Mouse (Mus musculus) neutrophil, adult 5-6 weeks (primary cell): ENCODE data around the gene Myd88. TPM values are rescaled to one million over a fixed set of nuclear protein-coding genes. Genes with fewer than 3 reads are reported as not detected.
"Not testable (repeated sequence)": the region's sequence is repeated elsewhere in the genome, so short reads cannot be mapped to it uniquely, and the experiment has no call there.

Source experiments
- ATAC-seq: fragments of 151-379, 151-347 bp; 2 replicates; pipeline ENCODE4 v1.8.0; 2017; ENCODE audit warnings: mild to moderate bottlenecking, moderate TSS enrichment; ENCODE audit not compliant: insufficient number of reproducible peaks, poor library complexity, low FRiP score, severe bottlenecking; ENCODE audit errors: extremely low read depth
- total RNA-seq: library from RNA; stranded (forward); fragments of 200-1000 nt; gene quantifications from 2 replicates; pipeline ENCODE4 v1.2.3, GENCODE M21; 2017

Gene Myd88
- 150 and 157 TPM in 2 replicates for total RNA-seq

DNA sequence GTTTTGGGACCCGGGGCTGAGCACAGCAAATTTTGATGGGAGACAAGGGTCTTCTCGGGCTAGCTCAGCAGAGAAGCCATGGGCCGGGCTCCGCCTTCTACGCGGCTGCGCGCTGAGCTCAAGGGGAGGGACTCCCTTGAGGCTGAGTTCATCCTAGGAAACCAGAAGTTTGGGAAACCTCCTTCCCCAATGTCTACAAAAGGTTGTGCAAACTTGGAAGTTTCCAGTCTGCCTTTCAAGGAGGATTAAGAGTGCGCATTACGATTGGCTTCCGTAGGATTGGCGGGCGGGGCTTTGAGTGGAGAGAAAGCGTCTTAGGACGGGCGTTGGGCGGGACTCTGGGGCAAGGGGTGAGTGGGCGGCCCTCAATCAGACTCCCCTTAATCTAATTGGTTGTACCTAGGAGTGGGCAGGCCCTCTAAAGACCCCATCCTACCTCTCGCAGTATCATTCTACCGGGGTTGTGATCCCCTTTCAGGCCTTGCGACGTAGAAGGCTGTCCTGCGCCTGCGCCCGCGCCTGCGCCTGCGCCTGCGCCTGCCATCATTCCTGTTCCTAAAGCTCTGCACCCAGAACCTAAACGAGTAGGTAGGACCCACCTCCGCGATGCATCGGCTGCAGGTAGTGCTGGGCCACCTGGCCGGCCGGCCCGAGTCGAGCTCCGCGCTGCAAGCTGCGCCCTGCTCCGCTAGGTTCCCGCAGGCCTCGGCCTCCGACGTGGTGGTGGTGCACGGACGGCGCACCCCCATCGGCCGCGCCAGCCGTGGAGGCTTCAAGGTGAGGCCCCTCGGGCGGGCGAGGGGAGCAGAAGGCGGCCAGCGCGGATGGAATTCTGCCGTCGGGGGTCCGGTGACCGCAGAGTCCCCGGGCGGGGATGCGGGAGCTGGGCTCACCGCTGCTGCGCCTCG, at the start of gene Myd88:
Gene Myd88 (minus strand): TSS at position 503 of the 908 bp plus-strand sequence.
- peak; percentile 88 for ATAC-seq

DNA sequence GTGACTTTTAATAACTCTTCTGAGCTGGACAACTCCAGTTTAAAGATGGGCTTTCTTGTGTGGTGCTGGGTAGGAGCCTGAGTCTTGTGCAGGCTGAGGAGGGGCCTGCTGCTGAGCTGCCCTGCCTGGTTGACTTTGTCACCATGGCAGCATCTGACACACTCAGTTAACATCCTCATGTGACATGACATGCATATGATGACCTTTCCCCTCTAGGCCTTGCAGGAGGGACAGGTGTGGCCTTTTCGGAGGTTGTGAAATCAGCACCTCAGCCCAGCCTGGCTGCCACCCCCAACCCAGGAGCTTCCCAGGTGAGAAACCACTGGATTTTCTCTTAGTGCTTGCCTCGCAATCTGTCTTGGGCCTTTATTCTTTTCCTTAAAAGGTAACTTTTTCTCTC, 49.0 kb upstream of the Myd88 start:
- no peak for ATAC-seq

DNA sequence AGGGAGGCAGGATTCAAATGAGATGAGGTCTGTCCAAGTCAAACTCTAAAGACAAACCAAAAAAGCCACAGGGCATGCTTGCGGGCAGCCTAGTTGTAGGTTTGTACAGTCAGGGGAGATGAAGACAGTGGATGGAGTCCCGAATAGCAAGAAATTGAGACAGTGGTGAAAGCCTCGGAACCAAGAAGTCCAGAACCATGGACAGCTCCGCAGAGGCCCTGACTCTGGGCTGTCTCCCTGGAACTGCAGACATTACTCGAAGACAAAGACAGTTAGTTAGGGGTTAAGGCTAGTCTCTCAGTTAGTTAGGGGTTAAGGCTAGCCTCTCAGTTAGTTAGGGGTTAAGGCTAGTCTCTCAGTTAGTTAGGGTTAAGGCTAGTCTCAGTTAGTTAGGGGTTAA, 47.7 kb upstream of the Myd88 start:
- no peak for ATAC-seq

DNA sequence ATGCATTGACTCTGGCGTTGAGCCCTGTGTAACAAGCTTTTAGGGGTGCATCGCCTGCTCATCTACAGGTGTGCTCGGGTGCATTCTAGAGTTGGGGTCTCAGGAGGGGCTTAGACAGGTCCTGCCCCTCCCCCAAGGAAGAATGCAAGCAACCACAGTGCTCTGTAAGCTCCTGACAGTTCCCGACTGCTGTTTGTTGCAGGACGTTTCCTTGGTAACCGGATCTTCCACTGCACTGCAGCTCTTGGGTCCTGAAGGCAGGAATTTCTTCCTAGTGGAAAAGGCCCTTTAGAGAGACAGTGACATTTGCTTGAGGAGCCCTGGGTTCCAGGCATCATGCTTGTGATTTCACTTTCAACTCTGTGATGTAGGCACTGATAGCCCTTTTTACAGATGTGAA, 41.4 kb upstream of the Myd88 start:
- no peak for ATAC-seq

DNA sequence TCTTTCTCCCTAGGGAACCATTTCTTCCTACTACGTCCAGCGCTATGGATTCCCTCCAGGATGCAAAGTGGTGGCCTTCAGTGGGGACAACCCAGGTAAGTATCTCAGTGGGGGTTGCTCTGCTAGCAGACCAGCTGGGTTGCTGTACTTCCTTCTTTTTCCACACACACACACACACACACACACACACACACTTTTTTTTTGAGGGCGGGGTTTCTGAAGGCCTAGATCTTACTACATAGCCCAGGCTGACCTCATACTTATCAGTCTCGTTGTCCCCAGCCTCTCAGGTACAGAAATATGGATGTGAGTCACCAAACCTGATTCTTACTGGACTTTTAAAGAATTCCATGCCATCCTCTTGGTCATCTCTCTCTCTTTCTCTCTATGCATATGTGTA, 37.0 kb upstream of the Myd88 start:
- ATAC-seq, result no peak

DNA sequence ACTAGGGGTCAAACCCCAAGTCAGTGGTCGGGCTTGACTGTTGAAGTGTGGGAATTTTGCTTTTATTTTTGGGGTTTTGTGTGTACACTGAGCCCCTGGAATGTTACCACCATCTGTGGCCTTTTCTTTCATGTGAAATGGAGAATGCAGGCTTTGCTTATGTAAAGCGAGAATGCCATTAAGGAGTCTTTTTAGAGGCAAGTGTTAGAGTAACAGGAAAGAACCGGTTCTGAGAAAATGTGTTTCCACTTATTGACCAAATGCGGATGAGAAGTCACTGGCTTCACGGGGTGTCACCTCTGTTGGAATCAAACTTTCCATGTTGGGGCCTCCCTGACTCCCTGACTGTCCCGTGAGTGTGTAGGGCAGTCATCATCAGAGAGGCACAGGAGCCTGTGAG, 34.3 kb upstream of the Myd88 start:
- no peak for ATAC-seq

DNA sequence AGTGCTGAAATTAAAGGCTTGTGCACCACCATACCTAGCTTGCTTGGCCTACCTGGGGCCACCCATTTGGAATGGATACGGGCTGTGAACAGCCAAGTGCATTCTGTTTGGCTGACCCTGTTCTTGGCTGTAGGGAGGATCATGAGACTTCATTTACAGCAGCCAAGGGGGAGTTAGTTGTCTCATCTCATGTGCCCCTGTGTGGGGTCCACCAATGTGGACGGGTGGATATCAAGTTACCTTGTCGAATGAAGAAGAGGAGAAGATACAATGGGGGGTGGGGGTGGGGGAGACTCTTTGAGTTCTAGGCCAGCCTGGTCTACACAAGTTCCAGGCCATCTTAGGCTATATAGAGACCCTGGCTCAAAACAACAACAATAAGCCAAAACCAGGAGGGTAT, 33.8 kb upstream of the Myd88 start:
- ATAC-seq, result no peak

DNA sequence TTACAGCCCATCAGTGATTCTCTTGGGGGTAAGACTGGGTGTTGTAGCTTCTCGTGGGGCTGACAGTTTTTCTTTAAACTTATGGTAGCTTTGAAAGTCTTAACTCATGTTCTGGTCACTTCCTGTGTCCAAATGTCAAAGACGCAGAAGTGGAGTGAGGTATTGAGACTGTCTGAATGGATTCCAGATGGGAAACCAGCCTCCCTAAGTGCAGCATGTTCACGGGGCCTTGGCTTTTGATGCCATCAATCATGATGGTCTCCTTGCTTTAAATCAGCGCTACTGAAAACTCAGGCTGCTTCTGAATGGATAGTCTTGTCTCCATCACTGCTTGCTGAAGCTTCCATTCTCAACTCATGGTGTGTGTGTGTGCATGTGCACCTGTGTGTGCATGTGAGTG, 30.0 kb upstream of the Myd88 start:
- no peak for ATAC-seq

DNA sequence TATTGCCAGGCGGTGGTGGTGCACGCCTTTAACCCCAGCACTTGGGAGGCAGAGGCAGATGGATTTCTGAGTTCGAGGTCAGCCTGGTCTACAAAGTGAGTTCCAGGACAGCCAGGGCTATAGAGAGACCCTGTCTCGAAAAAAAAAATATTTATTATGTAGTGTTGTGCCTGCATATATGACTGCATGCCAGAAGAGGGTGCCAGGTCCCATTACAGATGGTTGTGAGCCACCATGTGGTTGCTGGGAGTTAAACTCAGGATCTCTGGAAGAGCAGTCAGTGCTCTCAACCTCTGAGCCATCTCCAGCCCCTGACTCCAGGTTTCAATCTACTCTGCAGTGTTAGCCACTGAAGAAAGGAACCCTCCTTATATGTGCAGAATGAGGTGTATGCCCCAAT, 29.6 kb upstream of the Myd88 start:
- ATAC-seq, result not testable (repeated sequence)

DNA sequence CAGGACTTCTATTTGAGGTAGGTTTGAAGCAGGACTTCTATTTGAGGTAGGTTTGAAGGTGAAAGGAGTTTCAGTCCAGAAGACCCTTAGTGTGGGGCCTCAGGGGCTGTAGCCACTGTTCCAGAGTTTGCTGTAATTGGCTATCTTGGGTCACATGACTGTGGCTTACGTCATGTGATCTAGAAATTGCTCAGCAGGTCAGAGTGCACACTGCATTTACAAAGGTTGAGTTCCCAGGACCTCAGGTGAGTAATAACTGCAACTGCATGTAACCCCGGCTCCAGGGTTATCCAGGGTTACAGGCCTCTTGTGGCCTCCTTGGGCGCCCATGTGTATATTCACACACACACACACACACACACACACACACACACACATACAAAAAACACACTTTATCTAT, 27.2 kb upstream of the Myd88 start:
- no peak for ATAC-seq

DNA sequence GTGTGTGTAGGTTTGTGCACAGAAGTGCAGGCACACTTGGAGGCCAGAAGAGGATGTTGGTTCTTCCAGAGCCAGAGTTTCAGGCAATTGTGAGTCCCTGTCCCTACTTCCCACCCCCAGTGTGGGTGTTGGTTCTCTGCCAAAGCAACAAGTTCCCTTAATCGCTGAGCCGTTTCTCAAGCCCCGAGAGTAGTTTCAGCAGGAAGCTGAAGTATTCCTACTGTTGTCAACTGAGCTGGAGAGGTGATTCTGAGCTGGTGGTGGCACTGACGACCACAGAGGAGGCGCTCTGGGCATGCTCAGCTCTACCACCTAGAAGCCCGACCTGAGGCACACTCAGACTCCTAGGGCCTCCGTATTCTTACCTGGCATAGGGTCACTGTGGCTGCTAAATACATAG, 24.1 kb upstream of the Myd88 start, which contains the start of gene Slc22a14:
Gene Slc22a14 (minus strand): TSS at position 270 of the 400 bp plus-strand sequence.
- no peak for ATAC-seq

DNA sequence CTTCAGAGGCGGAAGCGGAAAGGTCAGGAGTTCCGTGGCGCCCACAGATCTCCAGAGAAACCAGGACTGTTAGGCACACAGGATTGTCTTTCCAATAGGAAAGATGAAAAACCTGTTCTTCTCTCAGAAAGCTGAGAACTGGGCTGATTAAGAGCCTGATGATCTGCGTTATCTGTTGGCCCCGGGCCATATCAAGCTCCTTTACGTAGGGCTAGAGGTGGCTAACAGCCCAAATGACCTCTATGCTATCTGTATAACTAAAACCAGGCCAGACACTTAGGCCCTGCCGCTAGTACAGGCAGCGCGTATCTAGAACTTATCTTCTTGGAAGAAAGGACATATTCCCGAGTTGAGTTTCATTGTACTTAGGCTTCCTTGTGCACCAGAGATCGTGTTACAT, 22.0 kb upstream of the Myd88 start:
- ATAC-seq, result no peak

DNA sequence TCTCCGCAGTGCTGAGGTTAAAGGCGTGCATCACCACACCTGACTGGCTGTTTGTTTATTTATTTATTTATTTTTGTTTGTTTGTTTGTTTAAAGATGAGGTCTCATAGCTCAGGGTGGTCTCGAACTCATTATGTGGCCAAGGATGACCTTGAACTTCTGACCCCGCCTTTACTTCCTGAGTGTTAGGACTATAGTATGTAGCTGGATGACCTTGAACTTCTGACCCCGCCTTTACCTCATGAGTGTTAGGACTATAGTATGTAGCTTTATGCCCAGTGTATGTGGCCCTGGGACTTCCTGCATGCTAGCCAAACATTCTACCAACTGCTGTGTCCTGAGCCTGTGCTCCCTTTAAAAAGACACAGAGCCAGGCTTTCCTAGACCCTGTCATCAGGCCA, 20.2 kb upstream of the Myd88 start:
- no peak for ATAC-seq

DNA sequence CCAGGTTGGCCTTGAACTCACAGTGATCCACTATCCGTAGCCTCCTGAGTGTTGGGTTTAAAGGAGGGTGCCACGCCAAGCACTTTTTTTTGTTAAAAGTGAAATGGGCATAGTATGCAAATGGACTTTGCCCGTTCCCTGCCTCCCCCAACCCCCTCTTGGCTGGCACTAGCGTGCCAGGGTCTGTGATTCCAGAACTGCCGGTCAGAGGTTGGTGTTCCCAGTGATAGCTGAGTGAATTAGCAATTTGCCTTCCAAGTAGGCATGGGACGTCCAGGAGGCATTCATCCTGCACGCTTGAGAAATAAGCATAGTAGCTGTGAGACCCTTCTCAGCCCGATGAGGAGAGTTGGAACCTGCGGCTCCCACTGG, 16.8 kb upstream of the Myd88 start:
- no peak for ATAC-seq

DNA sequence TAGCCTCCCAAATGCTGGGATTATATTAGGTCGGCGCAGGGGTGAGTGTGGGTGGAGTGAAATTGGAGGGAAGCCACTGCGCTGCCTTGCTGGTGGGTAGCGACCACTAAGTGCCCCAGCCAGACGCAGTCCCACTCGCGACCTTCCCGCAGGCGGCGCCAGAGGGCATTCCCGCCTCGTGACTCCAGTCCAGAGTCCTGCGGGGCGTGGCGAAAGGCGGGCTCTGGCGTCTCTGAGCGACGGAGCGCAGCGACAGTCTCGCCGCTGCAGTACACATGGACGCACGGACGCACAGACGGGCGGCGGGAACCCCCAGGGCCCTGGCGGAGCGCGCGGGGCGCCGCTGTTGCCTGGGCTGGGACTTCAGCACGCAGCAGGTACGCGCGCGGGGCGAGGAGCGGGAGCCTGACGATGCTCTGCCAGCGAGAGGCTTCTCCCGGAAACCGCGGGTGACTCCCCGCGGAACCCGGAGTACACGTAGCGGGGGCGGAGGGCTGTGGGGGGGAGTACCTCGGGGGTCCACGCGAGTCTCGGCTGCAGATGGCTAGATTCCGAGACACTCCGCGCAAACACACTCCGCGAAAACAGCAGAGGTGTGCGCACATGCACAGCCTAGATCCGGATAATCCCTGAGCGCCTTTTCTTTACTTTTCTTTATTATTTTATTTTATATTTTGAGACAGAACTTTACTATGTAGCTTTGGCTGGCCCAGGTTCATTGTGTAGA, 16.3 kb upstream of the Myd88 start, which contains the start of gene Xylb:
Gene Xylb (plus strand): TSS at position 51 of the 727 bp plus-strand sequence.
- peak; percentile 49; the same call in 1 of the 2 replicates for ATAC-seq

DNA sequence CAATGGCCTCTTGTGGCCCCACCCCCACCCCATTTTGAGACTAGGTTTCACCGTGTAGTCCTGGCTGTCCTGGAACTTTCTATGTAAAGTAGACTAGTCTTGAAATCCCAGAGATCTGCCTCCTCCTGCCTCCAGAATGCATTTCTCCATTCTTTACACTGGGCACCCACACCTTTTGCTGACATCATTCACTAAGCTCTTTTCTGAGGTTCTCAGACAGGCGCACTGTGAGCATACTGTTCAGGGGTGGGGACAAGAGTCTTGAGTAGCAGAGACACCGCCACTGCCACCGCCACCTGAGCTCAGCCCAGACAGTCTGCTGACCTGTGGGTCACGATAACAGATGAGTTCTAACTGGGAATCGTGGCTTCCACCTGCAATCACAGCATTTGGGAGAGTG, 14.7 kb upstream of the Myd88 start:
- no peak for ATAC-seq

DNA sequence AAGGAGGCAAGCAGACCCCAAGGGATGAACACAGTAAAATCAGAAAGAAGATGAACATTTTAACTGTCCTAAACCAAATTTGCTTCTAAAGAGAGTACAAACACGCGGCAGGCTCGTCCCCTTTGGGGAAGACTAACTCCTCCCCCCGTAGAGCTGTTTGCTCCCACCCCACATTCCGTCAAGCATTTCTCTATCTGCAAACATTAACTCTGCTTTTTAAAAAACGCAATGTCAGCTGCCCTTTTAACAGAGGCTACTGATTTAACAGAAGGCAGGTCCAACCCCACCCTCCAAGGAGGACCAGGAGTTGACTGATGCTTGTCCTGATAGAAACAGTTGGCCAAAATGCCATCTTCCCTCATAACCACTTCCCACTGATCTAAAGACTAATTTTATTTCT, 12.7 kb upstream of the Myd88 start:
- no peak for ATAC-seq

DNA sequence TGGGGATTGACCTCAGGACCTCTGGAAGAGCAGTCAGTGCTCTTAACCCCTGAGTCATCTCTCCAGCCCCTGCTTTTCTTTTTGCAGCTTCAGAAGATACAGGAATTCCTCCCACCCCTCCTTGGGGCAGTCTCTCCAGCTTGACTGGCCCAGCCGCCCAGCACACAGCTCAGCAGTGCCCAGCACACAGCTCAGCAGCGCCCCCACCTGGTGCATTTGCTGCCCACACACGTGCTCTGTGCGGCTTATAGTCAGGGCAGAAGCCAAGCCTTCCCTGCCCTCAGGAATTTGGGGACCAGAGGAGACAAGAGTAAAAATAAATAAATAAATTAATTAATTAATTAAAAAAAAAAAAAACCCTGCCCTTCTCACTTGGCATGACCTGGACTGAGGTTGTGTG, 10.8 kb upstream of the Myd88 start:
- ATAC-seq, result peak; percentile 76

DNA sequence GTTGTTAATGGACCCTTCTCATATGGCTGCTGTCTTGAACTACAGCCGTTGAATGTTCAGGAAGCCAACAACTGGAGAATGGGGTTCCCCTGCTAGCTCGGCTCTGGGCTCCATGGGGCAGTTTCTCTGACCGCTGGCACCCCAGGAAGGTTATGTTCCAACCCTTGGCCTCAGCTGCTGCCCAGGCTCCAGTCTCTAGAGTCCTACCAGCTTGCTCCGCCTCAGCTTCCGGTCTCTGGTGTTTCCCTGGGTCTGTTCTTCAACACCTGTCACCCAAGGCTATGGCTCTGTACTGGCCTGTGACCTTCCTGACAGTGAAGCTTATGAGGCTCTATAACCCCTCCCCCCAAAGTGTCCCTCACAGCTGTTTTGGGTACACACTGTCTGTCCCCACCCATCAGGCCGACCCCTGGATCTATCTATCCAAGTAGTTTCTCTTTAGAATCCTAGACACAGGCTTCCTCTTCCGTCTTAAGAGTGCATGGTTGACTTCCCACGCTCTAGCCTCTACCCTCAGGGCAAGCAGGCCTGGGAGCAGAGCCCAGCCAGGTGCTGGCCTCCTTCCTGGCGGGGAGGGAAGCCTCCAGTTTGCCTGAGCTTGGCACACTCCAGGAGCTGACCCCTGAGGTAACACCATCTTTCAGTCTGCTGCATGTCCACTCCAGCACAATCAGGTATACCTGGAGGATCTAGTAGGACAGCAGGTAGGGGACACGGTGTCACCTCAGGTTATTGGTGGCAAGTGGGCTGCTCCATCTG, 9.9 kb upstream of the Myd88 start:
- ATAC-seq, result no peak
